Mouse (Mus musculus): Measurements from ENCODE around the gene Imp3. TPM values are rescaled to one million over a fixed set of nuclear protein-coding genes. Genes with fewer than 3 reads are reported as not detected.
"Not testable (repeated sequence)": the region's sequence is repeated elsewhere in the genome, so short reads cannot be mapped to it uniquely, and the experiment has no call there.

Imp3 gene
- polyA plus RNA-seq, 1 experiment from 2014 or later: 76.3 TPM

DNA sequence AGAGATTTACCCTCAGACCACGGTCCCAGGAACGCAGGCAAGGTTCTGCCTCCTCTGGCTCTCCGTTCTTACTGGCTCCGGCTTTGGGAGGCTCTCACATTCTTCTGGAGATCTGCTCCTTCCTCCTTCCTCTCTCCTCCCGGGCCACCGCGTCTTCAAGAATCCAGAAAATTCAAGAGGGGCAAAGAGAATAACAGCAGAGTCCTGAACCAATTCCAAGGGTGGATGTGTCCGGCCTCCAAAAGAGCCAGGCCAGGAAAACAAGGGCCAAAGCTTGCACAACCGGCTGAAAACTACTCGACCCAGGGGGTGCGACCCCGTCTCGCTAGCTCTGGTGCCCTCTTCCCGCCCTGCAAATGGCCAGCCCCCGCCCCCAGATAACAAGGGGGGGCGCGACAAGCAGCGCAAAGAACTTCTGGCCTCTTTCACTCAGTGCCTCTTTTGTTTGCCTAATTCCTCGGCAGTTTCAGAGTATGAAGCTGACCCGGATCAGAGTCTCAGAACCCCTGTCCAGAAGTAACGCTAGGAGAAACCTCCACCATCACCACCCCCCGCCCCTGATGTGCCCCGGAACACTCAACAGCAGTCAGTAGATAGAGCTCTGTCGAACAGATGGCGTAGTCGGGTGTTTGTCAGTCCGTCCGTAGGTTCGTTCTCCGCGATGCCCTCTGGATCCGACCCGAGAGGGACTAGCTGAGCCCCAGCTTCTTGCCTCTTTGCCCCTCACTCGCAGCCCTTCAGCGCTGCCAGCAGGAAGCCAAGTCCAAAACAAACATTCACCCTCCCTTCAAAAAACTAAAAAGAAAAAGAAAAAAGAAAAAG is 9.9 kb upstream of the Imp3 start:
- DNase-seq (ENCODE audit: low read depth, low spot score) (no peak), ATAC-seq (no peak)
- in situ Hi-C loops (cut with MboI; ENCODE audit: low pct_unique_long_range_greater_than_20kb): loop anchor here (5.0 to 25.0 kb wide), 2 partner anchors 205 to 510 kb away; partner anchors contain the start of genes Man2c1 and Ppcdc
- no peak for TF ChIP-seq CTCF (IDR thresholded peaks at IDR 0.05)
- peaks cover 4% of the 10 kb centered on the region for H3K27me3 ChIP-seq
- CTCF ChIA-PET: interaction anchor here (0.9 to 2.8 kb wide), 17 partner anchors 10 to 506 kb away, joined by 3 to 16 read pairs (median 5); partner anchors contain the start of genes Imp3, Man2c1 and Ptpn9
- POLR2A ChIA-PET: interaction anchor here (0.6 to 2.5 kb wide), 10 partner anchors 10 to 204 kb away, joined by 3 to 13 read pairs (median 6); partner anchors contain the start of genes Imp3 and Snupn

DNA sequence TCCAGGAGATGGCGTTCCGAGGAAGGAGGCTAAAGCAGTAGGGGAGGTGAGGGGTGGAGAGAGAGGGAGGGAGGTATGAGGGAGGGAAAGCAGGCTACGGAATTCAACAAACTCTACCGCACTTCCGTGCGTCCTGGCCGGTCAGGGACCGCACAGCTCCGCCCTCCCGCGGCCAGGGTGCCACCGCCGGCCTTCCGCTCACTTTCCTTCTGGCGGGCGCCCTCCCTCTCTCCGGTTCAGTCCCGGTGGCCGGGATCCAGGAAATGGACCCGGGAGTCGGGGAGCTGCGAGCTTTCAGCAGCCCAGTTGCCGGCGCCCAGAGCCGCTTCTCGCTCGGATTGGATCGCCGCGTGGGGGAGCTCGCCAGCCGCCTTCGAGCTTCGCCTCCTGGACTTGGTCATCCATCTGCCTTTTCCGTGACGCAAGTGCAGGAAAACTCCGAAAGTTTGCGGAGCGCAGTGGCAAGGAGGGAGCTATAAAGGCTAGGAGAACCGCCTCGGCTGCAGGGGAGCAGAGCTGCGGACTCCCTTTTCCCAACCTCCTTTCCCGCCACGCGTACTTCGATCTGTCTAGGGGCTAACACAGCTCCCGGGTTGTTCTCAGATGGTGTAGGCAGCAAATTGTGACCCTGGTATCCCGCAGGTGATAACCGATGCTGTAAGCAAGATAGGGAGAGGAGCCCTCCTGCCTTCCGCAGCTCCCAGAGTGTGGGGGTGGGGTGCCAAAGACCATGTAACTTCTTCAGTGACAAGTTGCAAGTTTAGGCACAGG is 9.0 kb upstream of the Imp3 start, which contains the start of gene Snx33:
Snx33 (minus strand) TSS at position 331 of the 771 bp plus-strand sequence.
- no peak for TF ChIP-seq CTCF (IDR thresholded peaks at IDR 0.05)
- ATAC-seq: peak; percentile 49
- CTCF ChIA-PET: interaction anchor here (0.8 to 2.8 kb wide), 19 partner anchors 9 to 505 kb away, joined by 3 to 16 read pairs (median 4); partner anchors contain the start of genes Imp3, Man2c1, Ptpn9 and Snupn
- H3K27me3 ChIP-seq: peaks cover 4% of the 10 kb centered on the region
- in situ Hi-C loops (cut with MboI; ENCODE audit: low pct_unique_long_range_greater_than_20kb): loop anchor here (5.0 to 25.0 kb wide), 2 partner anchors 204 to 509 kb away; partner anchors contain the start of genes Man2c1 and Ppcdc
- DNase-seq (ENCODE audit: low read depth, low spot score): peak; percentile 68
- POLR2A ChIA-PET: interaction anchor here (1.1 to 2.5 kb wide), 10 partner anchors 9 to 203 kb away, joined by 3 to 13 read pairs (median 6); partner anchors contain the start of genes Imp3 and Snupn

DNA sequence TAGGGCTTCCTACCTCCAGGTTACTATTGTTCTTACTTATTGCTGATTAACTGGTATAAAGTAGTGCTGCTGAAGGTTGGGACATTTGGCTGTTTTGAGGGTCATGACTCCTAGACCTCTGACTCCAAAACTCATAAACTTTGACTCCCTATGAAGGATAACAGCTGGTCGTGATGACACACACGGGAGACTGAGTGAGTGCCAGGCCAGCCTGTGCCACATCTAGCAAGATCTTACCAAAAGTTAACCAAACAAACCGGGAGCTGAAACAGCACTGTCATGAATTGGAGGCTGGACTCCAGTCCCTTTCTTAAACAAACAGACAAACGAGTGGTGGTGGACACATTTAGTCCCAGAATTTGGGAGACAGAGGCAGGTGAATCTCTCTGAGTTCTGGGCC is 7.8 kb upstream of the Imp3 start:
- peaks cover 4% of the 10 kb centered on the region for H3K27me3 ChIP-seq
- no peak for TF ChIP-seq CTCF (IDR thresholded peaks at IDR 0.05)
- no peak for ATAC-seq
- POLR2A ChIA-PET: interaction anchor here (1.8 kb wide), 1 partner anchor 8 kb away, joined by 11 read pairs; the partner anchor contains the start of gene Imp3
- DNase-seq (ENCODE audit: low read depth, low spot score): no peak
- in situ Hi-C loops (cut with MboI; ENCODE audit: low pct_unique_long_range_greater_than_20kb): loop anchor here (5.0 to 25.0 kb wide), 2 partner anchors 203 to 508 kb away; partner anchors contain the start of genes Man2c1 and Ppcdc
- CTCF ChIA-PET: interaction anchor here (2.0 to 2.1 kb wide), 2 partner anchors 40 to 201 kb away, joined by 6 to 16 read pairs; partner anchors contain the start of gene Man2c1

DNA sequence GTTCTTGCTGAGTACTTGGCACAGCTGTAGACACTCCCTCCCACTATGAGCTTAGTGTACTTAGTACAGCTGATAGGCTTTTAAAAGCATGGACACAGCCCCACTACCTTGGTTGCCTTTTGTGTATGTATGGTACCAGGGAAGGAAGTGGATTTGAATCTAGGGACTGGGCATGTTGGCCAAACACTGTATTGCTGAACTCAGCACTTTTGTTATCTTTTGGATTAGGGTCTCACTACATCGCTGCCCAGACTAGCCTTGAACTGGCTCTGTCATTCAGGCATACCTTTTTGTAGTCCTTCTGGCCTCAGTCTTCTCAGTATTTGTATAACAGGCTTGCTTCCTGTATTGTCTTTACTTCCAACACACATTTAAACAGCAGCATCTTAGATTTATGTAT is 6.7 kb upstream of the Imp3 start:
- DNase-seq (ENCODE audit: low read depth, low spot score): no peak
- ATAC-seq: no peak
- in situ Hi-C loops (cut with MboI; ENCODE audit: low pct_unique_long_range_greater_than_20kb): loop anchor here (25.0 kb wide), 1 partner anchor 507 kb away; the partner anchor contains the start of gene Ppcdc
- H3K27me3 ChIP-seq: peaks cover 4% of the 10 kb centered on the region
- TF ChIP-seq CTCF (IDR thresholded peaks at IDR 0.05): no peak
- POLR2A ChIA-PET: interaction anchor here (0.6 kb wide), 1 partner anchor 185 kb away, joined by 3 read pairs; no protein-coding TSS in a partner anchor
- CTCF ChIA-PET: interaction anchor here (0.6 kb wide), 1 partner anchor 120 kb away, joined by 3 read pairs; no protein-coding TSS in a partner anchor

- ATAC-seq: no peak
- TF ChIP-seq CTCF (IDR thresholded peaks at IDR 0.05): no peak
- no peaks in the 10 kb centered on the region for H3K27me3 ChIP-seq
- ChIA-PET CTCF (interaction anchor here (1.7 to 2.0 kb wide), 2 partner anchors 9 to 46 kb away, joined by 5 to 7 read pairs; no protein-coding TSS in a partner anchor), POLR2A (interaction anchor here (0.6 to 2.3 kb wide), 6 partner anchors 8 to 502 kb away, joined by 3 to 11 read pairs (median 3); partner anchors contain the start of gene Snx33)
- no peak for DNase-seq (ENCODE audit: low read depth, low spot score)
- in situ Hi-C loops (cut with MboI; ENCODE audit: low pct_unique_long_range_greater_than_20kb): loop anchor here (25.0 kb wide), 1 partner anchor 500 kb away; the partner anchor contains the start of gene Ppcdc
These were observed 433 bp upstream of the Imp3 start for GRCm38 (mm10) chr9:56936861-56937222.

DNA sequence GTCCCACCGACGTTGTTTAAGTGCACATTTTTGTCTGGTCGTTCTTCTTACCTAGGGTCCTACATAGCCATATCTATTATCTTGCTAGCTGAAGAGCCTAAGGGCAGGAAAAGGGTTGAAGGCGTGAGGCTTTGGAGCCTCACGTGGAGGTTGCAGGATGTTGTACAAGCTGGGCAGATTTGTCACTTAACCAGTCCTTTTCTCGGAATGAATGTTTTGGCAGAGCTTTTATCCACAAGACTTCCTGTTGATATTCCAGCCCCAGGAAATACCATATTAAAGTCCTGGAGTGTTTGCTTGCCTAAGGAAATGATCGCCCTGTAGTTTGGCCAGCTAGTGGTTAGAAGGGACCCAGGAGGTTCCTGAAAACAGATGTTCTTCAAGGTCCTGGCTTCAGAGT is 1.1 kb downstream of the Imp3 start:
- no peaks in the 10 kb centered on the region for H3K27me3 ChIP-seq
- ChIA-PET CTCF (interaction anchor here (0.9 to 2.0 kb wide), 4 partner anchors 10 to 282 kb away, joined by 3 to 7 read pairs (median 3); no protein-coding TSS in a partner anchor), POLR2A (interaction anchor here (0.7 to 2.3 kb wide), 2 partner anchors 10 to 103 kb away, joined by 3 to 11 read pairs; partner anchors contain the start of gene Snx33)
- ATAC-seq (no peak), DNase-seq (ENCODE audit: low read depth, low spot score) (no peak)
- TF ChIP-seq CTCF (IDR thresholded peaks at IDR 0.05): no peak
- in situ Hi-C loops (cut with MboI; ENCODE audit: low pct_unique_long_range_greater_than_20kb): loop anchor here (25.0 kb wide), 1 partner anchor 499 kb away; the partner anchor contains the start of gene Ppcdc

DNA sequence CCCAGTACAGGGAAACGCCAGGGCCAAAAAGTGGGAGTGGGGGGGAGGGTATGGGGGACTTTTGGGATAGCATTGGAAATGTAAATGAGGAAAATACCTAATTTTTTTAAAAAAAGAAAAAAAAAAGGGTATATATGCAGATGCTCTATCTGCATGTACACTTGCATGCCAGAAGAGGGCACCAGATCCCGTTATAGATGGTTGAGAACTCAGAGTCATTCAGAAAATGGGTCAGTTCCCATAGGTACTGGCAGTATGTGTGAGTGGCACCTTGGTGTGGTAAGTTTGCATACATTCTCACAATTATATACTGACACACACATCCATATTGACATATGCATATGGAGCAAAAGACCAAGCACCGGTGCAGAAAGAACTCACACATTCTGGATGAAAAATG is 10.2 kb downstream of the Imp3 start:
- H3K27me3 ChIP-seq; ATAC-seq; DNase-seq (ENCODE audit: low read depth, low spot score): not testable (repeated sequence)
- peak; percentile 75 for TF ChIP-seq CTCF (IDR thresholded peaks at IDR 0.05)
- POLR2A ChIA-PET: interaction anchor here (0.6 to 0.9 kb wide), 2 partner anchors 160 to 182 kb away, joined by 3 to 4 read pairs; no protein-coding TSS in a partner anchor
- CTCF ChIA-PET: interaction anchor here (0.8 kb wide), 1 partner anchor 10 kb away, joined by 3 read pairs; the partner anchor contains the start of gene Imp3
- in situ Hi-C loops (cut with MboI; ENCODE audit: low pct_unique_long_range_greater_than_20kb): loop anchor here (10.0 to 25.0 kb wide), 2 partner anchors 53 to 490 kb away; partner anchors contain the start of gene Ppcdc

GRCm38 (mm10) chr9:56948699-56949098 is 11.4 kb downstream of the Imp3 start:
- DNase-seq (ENCODE audit: low read depth, low spot score); ATAC-seq: not testable (repeated sequence)

DNA sequence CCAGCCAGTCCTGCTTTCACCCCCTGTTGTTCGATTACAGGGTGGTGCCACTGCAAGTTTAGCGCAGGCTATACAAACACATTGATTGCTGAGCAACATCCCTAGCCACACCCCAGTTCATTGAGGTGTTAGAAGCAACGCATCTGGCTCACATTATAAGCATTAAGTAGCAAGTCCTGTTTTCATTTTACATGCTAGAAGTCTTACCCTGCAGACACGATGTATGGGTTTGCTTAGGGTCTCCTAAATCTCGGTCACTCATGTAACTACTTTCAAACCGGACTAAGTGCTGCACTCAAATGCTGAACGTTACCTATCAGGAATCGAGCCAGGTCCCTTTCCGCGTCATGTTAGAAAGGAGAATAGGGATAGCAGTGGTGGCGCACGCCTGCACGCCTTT is 12.5 kb downstream of the Imp3 start:
- ATAC-seq: no peak
- in situ Hi-C loops (cut with MboI; ENCODE audit: low pct_unique_long_range_greater_than_20kb): loop anchor here (10.0 to 25.0 kb wide), 2 partner anchors 55 to 488 kb away; partner anchors contain the start of gene Ppcdc
- no peak for DNase-seq (ENCODE audit: low read depth, low spot score)
- ChIA-PET CTCF (no interaction called here), POLR2A (interaction anchor here (1.0 kb wide), 1 partner anchor 181 kb away, joined by 3 read pairs; no protein-coding TSS in a partner anchor)
- no peak for TF ChIP-seq CTCF (IDR thresholded peaks at IDR 0.05)
- H3K27me3 ChIP-seq: no peaks in the 10 kb centered on the region

More at GRCm38 (mm10) chr9:56948699-56949098, 11.4 kb downstream of the Imp3 start:
- POLR2A ChIA-PET: interaction anchor here (0.7 kb wide), 2 partner anchors 99 to 102 kb away, joined by 3 to 8 read pairs; no protein-coding TSS in a partner anchor
- CTCF ChIA-PET, H3K27me3 ChIP-seq: not testable (repeated sequence)
- in situ Hi-C loops (cut with MboI; ENCODE audit: low pct_unique_long_range_greater_than_20kb): loop anchor here (10.0 to 25.0 kb wide), 2 partner anchors 54 to 489 kb away; partner anchors contain the start of gene Ppcdc

All from Patski (cell line).